Mouse (Mus musculus): ENCODE results near the gene Slc5a4a.

The Slc5a4a gene

GRCm38 (mm10) chr10:76218240-76218639 is 71.0 kb downstream of the Slc5a4a start:
- DNase-seq (ENCODE audit: low spot score) = no peak

DNA sequence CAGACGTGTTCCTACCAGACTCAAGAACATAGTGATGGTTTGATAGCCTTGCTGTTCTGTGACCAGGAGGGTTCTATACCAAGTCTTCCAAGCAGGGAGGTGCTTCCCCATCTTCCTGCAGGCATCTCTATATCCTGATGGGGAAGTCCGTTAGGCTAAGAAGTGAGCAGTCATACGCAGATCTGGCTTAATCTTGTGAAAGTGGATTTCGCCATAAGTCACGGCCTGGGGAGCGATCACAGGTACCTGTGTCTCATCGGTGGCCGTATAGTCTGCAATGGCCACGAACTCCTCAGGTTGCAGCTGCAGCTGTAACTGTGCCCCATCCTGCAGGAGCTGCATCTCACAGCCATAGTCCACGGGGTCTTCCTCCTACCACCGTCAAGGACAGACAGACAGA is 78.7 kb downstream of the Slc5a4a start:
- no peak for DNase-seq (ENCODE audit: low spot score)

DNA sequence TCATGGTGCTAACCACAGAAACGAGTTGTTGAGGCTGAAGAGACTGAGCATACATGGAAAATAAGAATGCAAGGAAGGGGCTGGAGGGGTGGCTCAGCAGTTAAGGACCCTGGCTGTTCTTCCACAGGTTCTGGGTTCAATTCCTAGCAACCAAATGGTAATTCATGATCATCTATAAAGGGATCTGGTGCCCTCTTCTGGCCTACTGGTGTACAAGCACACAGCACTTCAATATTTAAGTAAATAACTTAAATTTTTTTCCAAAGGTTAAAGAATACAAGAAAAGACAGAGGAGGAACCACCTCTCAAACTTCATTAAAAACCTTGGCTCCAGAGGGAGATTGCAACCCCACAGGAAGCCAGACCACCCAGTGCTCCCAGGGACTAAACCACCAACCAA is 82.4 kb downstream of the Slc5a4a start:
- DNase-seq (ENCODE audit: low spot score) = no peak

- DNase-seq (ENCODE audit: low spot score) = peak; percentile 97
Measured at GRCm38 (mm10) chr10:76237341-76238225, 90.3 kb downstream of the Slc5a4a start, which contains the start of gene Prmt2. Gene Prmt2, minus strand, starts transcription at chr10:76237865.

Measured in retina, embryonic 14.5 days (tissue).